Mouse (Mus musculus) R1 (cell line): ENCODE measurements around the gene C130050O18Rik.

Experiments used
- DNase-seq: peaks from one replicate; pipeline ENCODE4 v3.0.0-alpha.2; 2018; ENCODE audit warnings: low read depth, low spot score

C130050O18Rik gene

GRCm38 (mm10) chr5:139423026-139423865 lies 18.2 kb downstream of the C130050O18Rik start, which contains the start of gene Gper1:
TSS of gene Gper1 (plus strand) at chr5:139423151.
- DNase-seq, result no peak

- DNase-seq, result no peak
These were observed 20.1 kb downstream of the C130050O18Rik start for GRCm38 (mm10) chr5:139425198-139425597.

- no peak for DNase-seq
These were observed 21.9 kb downstream of the C130050O18Rik start for GRCm38 (mm10) chr5:139427001-139427400.

- no peak for DNase-seq
These were observed 22.9 kb downstream of the C130050O18Rik start for GRCm38 (mm10) chr5:139427989-139428388.

GRCm38 (mm10) chr5:139429818-139430341 lies 24.8 kb downstream of the C130050O18Rik start:
- DNase-seq, result no peak

- no peak for DNase-seq
These were observed 27.3 kb downstream of the C130050O18Rik start for GRCm38 (mm10) chr5:139432333-139432732.

GRCm38 (mm10) chr5:139432747-139433508 lies 27.8 kb downstream of the C130050O18Rik start:
- DNase-seq, result no peak

- DNase-seq, result no peak
These were observed 28.9 kb downstream of the C130050O18Rik start for GRCm38 (mm10) chr5:139433842-139434568.

- DNase-seq, result peak; percentile 60
These were observed 29.9 kb downstream of the C130050O18Rik start for GRCm38 (mm10) chr5:139434940-139435339.

GRCm38 (mm10) chr5:139437769-139438168 lies 32.7 kb downstream of the C130050O18Rik start:
- no peak for DNase-seq

GRCm38 (mm10) chr5:139438440-139438839 lies 33.4 kb downstream of the C130050O18Rik start:
- DNase-seq, result no peak

- no peak for DNase-seq
These were observed 35.4 kb downstream of the C130050O18Rik start for GRCm38 (mm10) chr5:139440451-139440850.

GRCm38 (mm10) chr5:139440926-139441725 lies 36.0 kb downstream of the C130050O18Rik start:
- DNase-seq, result no peak

GRCm38 (mm10) chr5:139441726-139442018 lies 36.6 kb downstream of the C130050O18Rik start:
- DNase-seq, result no peak

GRCm38 (mm10) chr5:139442428-139442827 lies 37.3 kb downstream of the C130050O18Rik start:
- DNase-seq, result no peak

- no peak for DNase-seq
These were observed 37.9 kb downstream of the C130050O18Rik start for GRCm38 (mm10) chr5:139442962-139443361.

GRCm38 (mm10) chr5:139445258-139445657 lies 40.2 kb downstream of the C130050O18Rik start:
- DNase-seq, result no peak

- no peak for DNase-seq
These were observed 42.9 kb downstream of the C130050O18Rik start for GRCm38 (mm10) chr5:139448025-139448424.

GRCm38 (mm10) chr5:139449161-139449791 lies 44.2 kb downstream of the C130050O18Rik start:
- DNase-seq, result no peak

- no peak for DNase-seq
These were observed 44.8 kb downstream of the C130050O18Rik start for GRCm38 (mm10) chr5:139449926-139450325.
